Mouse (Mus musculus) olfactory bulb, adult 2 months (tissue): ENCODE data around the gene Adamts1.

Source experiments
- CTCF ChIP-seq: fragments of 200-500 bp; IDR thresholded peaks from 2 replicates; pipeline ENCODE4 v1.5.1; 2012; ENCODE audit warnings: low read depth, mild to moderate bottlenecking, low read length, moderate library complexity; ENCODE audit not compliant: insufficient read depth
- POLR2A ChIP-seq: fragments of 200-500 bp; IDR thresholded peaks from 2 replicates; pipeline ENCODE4 v1.6.1; 2012; ENCODE audit warnings: mild to moderate bottlenecking, low read depth, low read length, moderate library complexity; ENCODE audit not compliant: insufficient read depth

DNA sequence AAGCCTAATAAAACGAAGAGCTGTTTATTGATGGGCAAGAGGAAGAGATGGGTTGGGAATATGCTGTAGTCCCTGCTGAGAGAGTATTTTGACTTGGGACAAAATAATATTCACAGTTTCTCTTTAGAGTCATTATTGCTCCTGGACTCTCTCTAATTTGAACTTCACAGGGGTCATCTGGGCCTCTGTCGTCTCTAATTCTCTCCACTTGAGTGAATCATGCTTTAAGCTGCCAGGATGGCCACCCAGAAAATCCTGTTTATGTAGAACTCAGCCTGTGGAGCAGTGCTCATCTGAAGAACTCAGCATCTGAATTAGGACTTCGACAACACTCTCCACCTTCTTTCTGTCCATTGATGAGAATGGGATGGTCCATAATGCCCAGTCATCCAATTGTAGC, 30.6 kb downstream of the Adamts1 start:
- TF ChIP-seq CTCF (no peak), POLR2A (no peak)
